Mouse (Mus musculus): ENCODE measurements around the gene Gdap1l1.
A peak's percentile ranks its signal among the peaks of the same experiment; 100 is the strongest.
"Not testable (repeated sequence)": the region's sequence is repeated elsewhere in the genome, so short reads cannot be mapped to it uniquely, and the experiment has no call there.

The Gdap1l1 gene

DNA sequence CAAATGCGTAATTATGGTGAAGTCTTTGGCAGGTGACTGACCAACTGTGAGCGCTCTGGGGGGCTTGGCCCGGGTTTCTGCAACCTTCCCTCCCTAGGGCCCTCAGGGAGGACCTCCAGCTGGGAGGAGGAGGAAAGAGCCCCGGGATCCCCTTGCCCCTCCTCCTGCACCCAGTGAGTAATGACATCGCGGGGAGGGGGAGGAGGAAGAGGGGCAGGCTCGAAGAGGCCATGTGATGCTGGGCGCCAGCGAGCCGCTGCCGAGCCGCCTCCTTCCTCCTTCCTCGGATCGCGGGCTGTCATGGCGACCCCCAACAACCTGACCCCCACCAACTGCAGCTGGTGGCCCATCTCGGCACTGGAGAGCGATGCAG lies at the start of gene Gdap1l1:
Gene Gdap1l1 (plus strand): TSS at position 231 of the 373 bp plus-strand sequence.
- no peak for DNase-seq (ENCODE audit: low read depth)

- DNase-seq (ENCODE audit: low read depth): no peak
Observed at GRCm38 (mm10) chr2:163392436-163392835, 45.8 kb upstream of the Gdap1l1 start.

DNA sequence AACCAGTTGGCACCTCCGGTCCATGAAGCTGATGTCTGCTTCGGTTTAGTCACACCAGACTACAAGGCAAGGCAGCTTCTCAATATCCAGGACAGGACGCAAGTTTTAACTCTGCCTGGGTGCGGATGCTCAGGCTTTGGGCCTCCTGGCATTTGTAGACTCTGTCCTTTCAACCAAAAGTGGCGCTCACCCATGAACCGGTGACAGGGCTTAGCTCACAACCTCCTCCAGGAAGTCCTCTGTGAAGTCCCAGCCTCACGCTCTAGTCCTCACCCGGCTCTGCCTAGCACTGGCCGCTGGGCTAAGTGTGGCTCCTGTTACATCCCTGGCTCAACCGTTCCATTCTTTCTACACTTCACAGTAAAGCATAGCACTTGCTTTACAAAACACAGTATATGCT lies 45.0 kb upstream of the Gdap1l1 start:
- DNase-seq (ENCODE audit: low read depth): no peak

DNA sequence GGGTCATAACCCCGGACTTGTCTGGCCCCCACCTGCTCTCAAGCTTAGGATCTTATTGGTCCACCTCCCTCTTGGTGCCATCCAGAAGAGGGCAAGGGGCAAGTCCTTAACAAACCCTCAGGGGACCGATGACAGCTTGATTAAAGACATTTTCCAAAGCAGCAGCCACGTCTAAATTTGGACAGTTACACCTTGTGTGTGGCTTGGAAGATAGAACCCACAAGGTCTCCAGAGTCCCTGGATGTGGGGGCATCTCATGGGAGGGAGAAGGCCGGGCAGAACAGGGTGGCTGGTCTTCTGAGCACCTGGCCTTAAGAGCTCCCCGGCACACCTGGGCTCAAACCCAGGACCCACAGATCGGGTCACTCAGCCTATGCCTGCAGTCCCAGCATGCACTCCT lies 44.3 kb upstream of the Gdap1l1 start:
- DNase-seq (ENCODE audit: low read depth): no peak

GRCm38 (mm10) chr2:163394977-163395376 lies 43.3 kb upstream of the Gdap1l1 start:
- no peak for DNase-seq (ENCODE audit: low read depth)

DNA sequence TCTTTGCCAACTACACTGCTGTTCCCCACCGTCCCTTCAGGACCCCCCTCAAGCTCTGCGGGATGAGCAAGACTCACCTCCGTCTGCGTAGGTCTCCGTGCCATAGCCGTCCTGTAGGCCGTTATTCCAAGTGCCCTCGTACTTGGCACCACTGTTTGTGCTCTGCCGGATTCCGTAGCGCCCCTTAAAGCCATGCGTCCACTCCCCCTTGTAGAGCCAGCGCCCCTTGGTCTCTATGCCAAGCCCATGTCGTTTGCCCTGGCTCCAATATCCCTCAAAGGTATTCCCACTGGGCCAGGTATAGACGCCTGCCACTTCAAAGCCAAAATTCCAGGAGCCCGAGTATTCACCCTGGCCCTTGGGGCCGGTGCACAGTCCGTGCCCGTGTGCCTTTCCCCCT lies 41.2 kb upstream of the Gdap1l1 start:
- no peak for DNase-seq (ENCODE audit: low read depth)

- DNase-seq (ENCODE audit: low read depth): no peak
Observed at GRCm38 (mm10) chr2:163397905-163398304, 40.4 kb upstream of the Gdap1l1 start, which contains the start of gene Jph2. Gene Jph2 (minus strand): TSS chr2:163397993.

DNA sequence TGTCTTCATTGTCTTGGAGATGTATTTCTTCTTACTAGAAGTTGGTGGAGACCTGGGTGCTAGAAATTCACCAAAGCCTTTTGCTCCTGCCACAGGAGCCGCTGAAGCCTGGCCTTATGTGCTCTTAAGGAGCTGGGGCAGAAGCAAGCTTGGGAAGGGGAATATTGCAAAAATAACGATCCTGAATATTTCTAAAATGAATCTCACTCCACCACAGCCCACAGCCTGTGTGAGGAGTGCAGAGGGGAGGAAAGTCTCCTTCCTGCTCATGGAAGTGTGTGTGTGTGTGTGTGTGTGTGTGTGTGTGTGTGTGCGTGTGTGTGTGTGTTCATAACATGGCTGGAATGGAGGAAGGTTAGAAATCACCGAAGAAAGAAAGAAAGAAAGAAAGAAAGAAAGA lies 39.5 kb upstream of the Gdap1l1 start:
- DNase-seq (ENCODE audit: low read depth): no peak

GRCm38 (mm10) chr2:163399222-163399621 lies 39.1 kb upstream of the Gdap1l1 start:
- DNase-seq (ENCODE audit: low read depth): no peak

- peak; percentile 94 for DNase-seq (ENCODE audit: low read depth)
Observed at GRCm38 (mm10) chr2:163401221-163401620, 37.1 kb upstream of the Gdap1l1 start.

DNA sequence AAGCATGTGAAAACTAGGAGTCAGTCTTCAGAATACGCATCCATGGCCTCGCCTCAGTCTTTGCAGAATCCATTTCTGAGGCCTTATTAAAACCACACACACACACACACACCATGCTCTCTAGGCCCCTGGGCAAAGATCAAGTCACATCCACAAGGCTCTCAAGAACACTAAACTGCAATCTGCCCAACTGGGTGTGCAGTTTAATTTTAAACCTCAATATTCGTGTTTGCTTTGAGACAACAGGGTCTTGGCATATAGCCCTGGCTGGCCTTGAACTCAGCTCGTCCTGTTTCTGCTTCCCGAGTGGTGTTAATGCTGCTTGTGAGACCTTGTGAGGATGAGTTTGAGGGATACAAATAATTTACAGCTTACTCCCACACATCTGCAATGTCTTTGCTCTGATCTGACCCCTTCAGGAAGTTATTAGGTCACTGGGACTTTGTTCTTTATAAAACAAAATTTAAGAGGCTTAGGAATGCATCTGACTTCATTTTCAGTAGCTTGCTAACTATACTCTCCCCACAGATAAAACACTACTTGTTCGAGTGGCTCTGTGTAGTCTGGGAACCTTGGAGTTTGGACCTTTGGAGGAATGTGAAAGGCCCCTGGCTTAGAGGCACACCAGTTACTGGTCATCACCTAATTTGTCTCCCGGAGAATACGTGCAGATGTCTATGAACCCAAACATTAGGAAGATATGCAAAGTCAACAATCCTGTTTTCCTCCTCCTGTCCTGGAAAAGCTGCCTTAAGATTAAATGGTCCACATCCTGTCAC lies 34.0 kb upstream of the Gdap1l1 start:
- peak; percentile 7 for DNase-seq (ENCODE audit: low read depth)

DNA sequence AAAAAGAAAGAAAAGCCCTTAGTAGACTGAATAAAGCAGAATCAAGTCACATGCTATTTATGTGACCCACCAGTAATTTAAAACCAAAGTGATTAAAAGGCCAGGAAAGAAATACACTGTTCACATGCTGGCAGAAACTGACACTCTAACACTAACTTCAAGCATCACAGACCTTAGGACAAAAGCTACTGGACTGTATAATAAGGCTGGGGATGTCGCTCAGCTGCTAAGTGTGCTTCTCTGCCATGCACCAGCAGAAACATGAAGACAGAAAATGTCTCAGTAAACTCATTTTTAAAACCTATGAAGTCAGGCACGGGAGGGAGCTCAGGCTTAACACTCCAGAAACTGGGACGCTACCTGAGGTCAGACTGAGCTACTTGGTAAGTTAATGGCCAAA lies 28.1 kb upstream of the Gdap1l1 start:
- DNase-seq (ENCODE audit: low read depth): no peak

DNA sequence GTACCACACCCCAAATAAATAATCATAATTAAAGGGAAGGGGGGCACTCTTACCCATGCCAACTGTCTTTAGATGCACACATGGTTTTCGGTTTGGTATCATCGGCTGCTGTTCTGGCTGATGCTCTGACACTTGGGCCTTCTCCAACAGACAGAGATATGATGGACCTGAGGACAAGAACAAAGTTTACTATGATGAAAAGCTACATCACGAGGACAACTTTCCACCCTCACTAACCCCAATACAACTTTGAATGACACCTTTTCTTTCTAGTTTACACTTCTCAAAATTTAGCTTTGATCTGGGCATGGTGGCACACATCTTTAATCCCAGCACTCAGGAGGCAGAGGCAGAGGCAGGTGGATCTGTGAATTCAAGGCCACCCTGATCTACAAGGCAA lies 26.9 kb upstream of the Gdap1l1 start:
- DNase-seq (ENCODE audit: low read depth): not testable (repeated sequence)

GRCm38 (mm10) chr2:163411840-163412239 lies 26.4 kb upstream of the Gdap1l1 start:
- peak; percentile 19 for DNase-seq (ENCODE audit: low read depth)

DNA sequence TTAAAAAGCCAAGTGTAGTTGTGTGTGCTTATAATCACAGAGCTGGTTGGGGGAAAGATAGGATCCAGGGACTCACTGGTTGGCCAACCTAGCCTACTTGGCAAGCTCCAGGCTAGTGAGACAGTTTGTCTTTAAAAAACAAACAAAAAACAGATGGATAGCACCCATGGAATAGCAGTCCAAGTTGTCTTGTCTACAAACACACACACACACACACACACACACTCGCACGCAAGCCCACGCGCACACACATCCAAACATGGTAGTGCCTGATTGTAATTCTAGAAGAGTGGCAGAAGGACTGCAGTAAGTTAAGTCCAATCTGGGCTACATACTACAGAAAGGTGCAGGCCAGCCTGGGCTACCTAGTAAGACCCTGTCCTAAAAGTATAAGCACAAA lies 25.9 kb upstream of the Gdap1l1 start:
- no peak for DNase-seq (ENCODE audit: low read depth)

DNA sequence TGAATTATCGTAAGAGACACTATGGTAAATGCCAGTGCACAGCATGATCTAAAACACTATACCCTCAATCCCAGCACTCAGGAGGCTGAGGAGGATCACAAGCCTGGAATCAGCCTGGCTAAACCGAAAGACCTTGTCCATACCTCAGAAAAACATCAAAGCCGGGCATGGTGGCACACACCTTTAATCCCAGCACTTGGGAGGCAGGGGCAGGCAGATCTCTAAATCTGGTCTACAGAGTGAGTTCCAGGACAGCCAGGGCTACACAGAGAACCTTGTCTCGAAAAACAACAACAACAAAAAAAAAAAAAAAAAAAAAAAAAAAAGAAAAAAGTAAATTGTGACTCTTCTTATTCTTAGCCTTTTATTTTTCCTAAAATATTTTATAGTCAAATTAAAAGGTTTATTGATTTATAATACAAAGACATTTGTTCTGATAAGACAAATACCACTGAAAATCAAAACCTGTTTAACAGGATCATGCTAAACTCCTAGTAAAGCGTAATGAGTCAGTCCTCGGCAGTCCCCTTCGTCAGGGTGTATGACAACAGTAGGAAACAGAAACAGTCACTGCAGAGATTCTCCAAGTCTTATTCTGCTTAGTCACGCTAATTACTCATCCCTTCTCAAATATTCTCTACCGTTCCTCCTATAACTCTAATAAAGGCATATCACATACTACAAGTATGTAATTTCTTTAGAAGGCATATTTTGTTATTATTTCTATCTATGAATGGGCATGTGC lies 25.3 kb upstream of the Gdap1l1 start:
- peak; percentile 5 for DNase-seq (ENCODE audit: low read depth)

GRCm38 (mm10) chr2:163417026-163417425 lies 21.2 kb upstream of the Gdap1l1 start:
- DNase-seq (ENCODE audit: low read depth): no peak

- DNase-seq (ENCODE audit: low read depth): no peak
Observed at GRCm38 (mm10) chr2:163417830-163418229, 20.4 kb upstream of the Gdap1l1 start.

GRCm38 (mm10) chr2:163418841-163419345 lies 19.4 kb upstream of the Gdap1l1 start:
- peak; percentile 66 for DNase-seq (ENCODE audit: low read depth)

DNA sequence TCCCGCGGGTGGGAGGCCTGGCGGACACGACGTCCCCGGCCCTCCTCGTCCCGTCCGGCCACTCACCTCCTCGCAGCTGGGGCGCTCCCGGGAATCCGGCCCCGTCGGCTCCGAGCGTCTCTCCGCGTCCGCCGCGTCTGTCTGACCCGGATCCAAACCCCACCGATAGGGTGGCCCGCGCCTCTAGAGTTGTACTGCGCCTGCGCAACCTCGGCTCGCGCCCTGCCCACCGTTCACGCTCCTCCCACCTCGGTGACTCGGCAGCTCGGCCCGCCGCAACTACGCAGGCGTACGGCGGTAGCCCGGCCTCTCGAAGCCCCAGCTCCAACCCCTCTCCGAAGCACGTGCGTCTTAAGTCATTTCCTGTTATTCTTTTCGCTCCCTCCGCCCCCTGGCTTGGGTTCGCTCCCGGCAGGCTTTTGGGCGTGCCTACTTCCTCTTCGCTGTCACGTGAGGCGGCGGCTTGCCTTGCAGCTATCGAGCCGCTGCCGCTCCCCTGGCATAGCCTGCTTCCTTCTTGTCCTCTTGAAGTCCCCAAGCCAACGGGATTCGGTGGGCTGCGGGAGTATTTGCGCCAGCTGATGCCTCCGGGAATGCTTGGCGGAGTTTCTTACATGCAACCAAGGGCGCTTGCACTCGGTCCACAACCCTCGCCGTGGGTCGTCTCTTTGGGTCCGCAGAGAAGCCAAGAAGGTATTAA lies 18.8 kb upstream of the Gdap1l1 start:
- peak; percentile 99 for DNase-seq (ENCODE audit: low read depth)

DNA sequence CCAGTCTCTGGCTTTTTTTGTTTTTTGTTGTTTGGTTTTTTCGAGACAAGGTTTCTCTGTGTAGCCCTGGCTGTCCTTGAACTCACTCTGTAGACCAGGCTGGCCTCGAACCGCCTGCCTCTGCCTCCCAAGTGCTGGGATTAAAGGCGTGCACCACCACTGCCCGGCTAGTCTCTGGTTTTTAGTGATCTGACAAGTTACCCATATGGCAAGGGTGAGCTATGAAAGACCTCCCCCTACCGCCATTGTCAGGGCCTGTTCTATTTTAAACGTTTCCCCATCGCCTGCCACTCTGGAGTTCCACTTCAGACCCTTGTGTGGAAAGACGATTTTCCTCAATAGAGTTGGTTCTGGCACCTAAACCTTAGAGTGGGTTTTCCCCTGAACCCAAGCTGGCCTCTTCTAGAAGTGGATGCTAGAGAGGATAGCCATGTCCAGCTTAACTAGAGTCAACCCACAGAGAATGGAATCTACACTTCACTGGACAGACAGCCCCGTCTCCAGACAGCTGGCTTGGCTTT lies 17.9 kb upstream of the Gdap1l1 start:
- peak; percentile 45 for DNase-seq (ENCODE audit: low read depth)

DNA sequence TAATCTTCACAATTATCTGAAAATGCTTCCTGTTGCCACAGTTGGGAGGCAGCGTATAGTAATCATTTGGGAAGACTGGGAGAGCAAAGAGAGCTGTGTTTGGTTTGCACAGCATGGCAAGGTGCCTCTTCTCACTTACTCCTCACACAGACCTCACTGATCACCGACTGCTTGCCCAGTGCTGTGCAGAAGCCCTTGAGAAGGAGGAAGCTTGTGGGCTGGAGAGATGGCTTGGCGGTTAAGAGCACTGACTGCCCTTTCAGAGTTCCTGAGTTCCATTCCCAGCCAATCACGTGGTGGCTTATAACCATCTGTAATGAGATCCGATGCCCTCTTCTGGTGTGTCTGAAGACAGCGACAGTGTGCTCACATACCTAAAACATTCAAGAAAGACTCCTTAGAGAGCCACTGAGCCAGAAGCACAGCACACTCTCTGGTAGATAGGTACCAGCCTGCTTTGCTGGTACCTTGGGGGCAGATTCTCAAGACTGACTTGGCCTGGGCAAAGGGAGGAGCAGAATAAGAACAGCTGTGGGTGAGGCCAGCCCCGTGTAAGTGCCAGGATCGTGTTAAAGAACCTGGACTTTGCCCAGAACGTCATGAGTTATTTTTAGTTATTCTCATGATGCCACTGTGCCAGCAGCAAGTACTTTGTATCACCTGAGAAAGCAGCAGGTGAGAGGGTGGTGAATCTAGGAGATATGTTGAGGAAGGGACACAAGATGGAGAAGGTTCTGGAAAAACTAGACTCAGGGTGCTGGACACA lies 15.2 kb upstream of the Gdap1l1 start:
- DNase-seq (ENCODE audit: low read depth): no peak

Measured in naive thymus-derived CD4-positive, alpha-beta T cell, adult 2 months (primary cell).